Mouse (Mus musculus) lung, postnatal 0 days (tissue): ENCODE measurements around the gene Mrpl14.

Experiments
- CTCF ChIP-seq: IDR thresholded peaks from 2 replicates; pipeline ENCODE4 v1.5.1; 2016; ENCODE audit warnings: antibody characterized with exemption, mild to moderate bottlenecking
- EP300 ChIP-seq: IDR thresholded peaks from 2 replicates; pipeline ENCODE4 v1.6.1; 2016; ENCODE audit warnings: antibody characterized with exemption, mild to moderate bottlenecking, control low read depth

GRCm38 (mm10) chr17:45746755-45747154 is 60.6 kb downstream of the Mrpl14 start:
- TF ChIP-seq CTCF (no peak), EP300 (no peak)
